Mouse (Mus musculus): ENCODE data around the gene Gm11569.
"Not testable (repeated sequence)": the region's sequence is repeated elsewhere in the genome, so short reads cannot be mapped to it uniquely, and the experiment has no call there.

The Gm11569 gene

GRCm38 (mm10) chr11:99798832-99799231 lies at the start of gene Gm11569:
Gene Gm11569, minus strand, starts transcription at chr11:99798932.
- DNase-seq (ENCODE audit: low spot score) = not testable (repeated sequence)

GRCm38 (mm10) chr11:99846746-99847145 lies 48.0 kb upstream of the Gm11569 start:
- no peak for DNase-seq (ENCODE audit: low spot score)

- no peak for DNase-seq (ENCODE audit: low spot score)
Observed at GRCm38 (mm10) chr11:99842185-99842584, 43.5 kb upstream of the Gm11569 start.

GRCm38 (mm10) chr11:99837966-99838365 lies 39.2 kb upstream of the Gm11569 start, which contains the start of gene 2300003K06Rik:
Gene 2300003K06Rik, minus strand, starts transcription at chr11:99838066.
- DNase-seq (ENCODE audit: low spot score) = no peak

- DNase-seq (ENCODE audit: low spot score) = not testable (repeated sequence)
Observed at GRCm38 (mm10) chr11:99815566-99815965, 16.8 kb upstream of the Gm11569 start, which contains the start of gene Gm11564. Gene Gm11564, minus strand, starts transcription at chr11:99815666.

- not testable (repeated sequence) for DNase-seq (ENCODE audit: low spot score)
Observed at GRCm38 (mm10) chr11:99809792-99810191, 11.1 kb upstream of the Gm11569 start, which contains the start of gene Krtap4-13. Gene Krtap4-13, minus strand, starts transcription at chr11:99809892.

- not testable (repeated sequence) for DNase-seq (ENCODE audit: low spot score)
Observed at GRCm38 (mm10) chr11:99804346-99804745, 5.6 kb upstream of the Gm11569 start, which contains the start of gene Gm11554. Gene Gm11554, minus strand, starts transcription at chr11:99804446.

- DNase-seq (ENCODE audit: low spot score) = no peak
Observed at GRCm38 (mm10) chr11:99793367-99793766, 5.4 kb downstream of the Gm11569 start, which contains the start of gene Gm11596. Gene Gm11596, minus strand, starts transcription at chr11:99793467.

- DNase-seq (ENCODE audit: low spot score) = not testable (repeated sequence)
Observed at GRCm38 (mm10) chr11:99784900-99785299, 13.8 kb downstream of the Gm11569 start, which contains the start of gene Krtap4-9. Gene Krtap4-9, plus strand, starts transcription at chr11:99785200.

- no peak for DNase-seq (ENCODE audit: low spot score)
Observed at GRCm38 (mm10) chr11:99780604-99781003, 18.1 kb downstream of the Gm11569 start, which contains the start of gene Krtap4-8. Gene Krtap4-8, minus strand, starts transcription at chr11:99780704.

- DNase-seq (ENCODE audit: low spot score) = no peak
Observed at GRCm38 (mm10) chr11:99778401-99778800, 20.3 kb downstream of the Gm11569 start.

- DNase-seq (ENCODE audit: low spot score) = not testable (repeated sequence)
Observed at GRCm38 (mm10) chr11:99772813-99773212, 25.9 kb downstream of the Gm11569 start, which contains the start of gene Gm11595. Gene Gm11595, minus strand, starts transcription at chr11:99772913.

GRCm38 (mm10) chr11:99768410-99768809 lies 30.3 kb downstream of the Gm11569 start:
- no peak for DNase-seq (ENCODE audit: low spot score)

GRCm38 (mm10) chr11:99758877-99759276 lies 39.9 kb downstream of the Gm11569 start:
- no peak for DNase-seq (ENCODE audit: low spot score)

Data from c-Kit-positive CD71-positive TER-119-positive erythroid progenitor cells, embryonic 14.5 days (primary cell).